23 mouse cellular contexts compared by ENCODE assay signal in the genomic region with DNA sequence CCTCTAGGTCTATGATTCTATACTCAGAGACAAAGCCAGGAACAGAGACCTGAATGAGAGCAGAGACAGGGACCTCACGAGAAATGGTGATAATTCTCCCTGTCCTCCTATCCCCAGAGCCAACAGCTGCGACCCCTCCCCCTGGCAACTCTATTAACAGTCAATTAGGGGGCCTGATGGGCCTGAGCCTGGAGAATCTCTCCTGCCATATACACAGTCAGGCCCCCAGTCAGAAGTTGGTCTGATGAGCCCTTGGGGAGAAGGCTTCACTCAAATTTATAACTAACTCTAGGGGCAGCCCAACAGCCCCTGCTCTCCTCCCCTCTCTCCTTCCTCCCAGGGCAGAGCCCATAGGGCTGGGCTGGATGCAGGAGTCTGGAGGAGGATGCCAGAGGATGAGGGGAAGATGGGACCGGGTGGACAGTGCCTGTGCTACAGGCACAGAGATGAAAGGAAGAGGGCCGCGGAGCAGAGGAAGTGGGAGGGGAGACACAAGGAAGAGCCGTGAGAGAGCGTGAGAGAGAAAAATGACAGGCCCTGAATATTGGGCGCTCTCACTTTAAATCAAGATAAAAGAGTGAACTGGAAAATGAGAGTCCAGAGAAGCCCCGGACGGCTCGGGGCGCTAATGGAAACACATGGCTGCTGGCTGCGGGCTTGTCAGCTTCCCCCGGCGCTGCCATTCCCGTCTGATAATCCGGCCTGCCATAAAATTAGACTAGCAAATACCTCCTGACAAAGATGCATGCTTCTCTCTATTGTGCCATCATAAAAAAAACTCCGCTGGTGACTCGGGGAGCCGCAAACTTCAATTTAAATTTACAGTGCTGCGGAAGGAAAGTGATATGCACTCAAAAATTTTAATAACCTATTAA. TPM values are rescaled to one million over a fixed set of nuclear protein-coding genes. Genes with fewer than 3 reads are reported as not detected.
A peak's percentile ranks its signal among the peaks of the same experiment; 100 is the strongest.
DNase-seq lines count a peak whose midpoint lies in the region; ATAC-seq and TF ChIP-seq lines count a peak whose summit lies in the region.
"Had no signal": no experiment of that assay in that cellular context is flagged by ENCODE, and none has a peak within 500 bp of the region (broad histone marks: within the 10 kb centered on the region; RNA-seq: fewer than 3 reads in every experiment).

No protein-coding gene starts in this region.

- TF ChIP-seq CTCF in hindbrain, postnatal 0 days (IDR thresholded peaks at IDR 0.05; ENCODE audit: low read depth) = no peak

- H3K27ac ChIP-seq in kidney, embryonic 15.5 days = no peak overlapping the region
- peak overlapping the region; percentile 13; the same call in 1 of the 2 replicates for H3K27ac ChIP-seq in hindbrain, embryonic 10.5 days
- H3K27ac ChIP-seq in hindbrain, postnatal 0 days = 0 out of 2 replicates have a peak overlapping the region, but pooled peaks have one; percentile 8
- no peak overlapping the region for H3K27ac ChIP-seq in neural tube, embryonic 12.5 days
- H3K27ac ChIP-seq: embryonic facial prominence, embryonic 13.5 days; liver, embryonic 12.5 days had no signal

- WGBS in kidney, embryonic 15.5 days = 8% methylated on average over 21 of the region's 21 CpGs
- 32% methylated on average over 21 of the region's 21 CpGs for WGBS in hindbrain, embryonic 10.5 days
- 18% methylated on average over 21 of the region's 21 CpGs for WGBS in hindbrain, postnatal 0 days
- 5% methylated on average over 21 of the region's 21 CpGs for WGBS in neural tube, embryonic 12.5 days

- H3K27me3 ChIP-seq in kidney, embryonic 15.5 days = peaks cover 84% of the 10 kb centered on the region
- peaks cover 94% of the 10 kb centered on the region for H3K27me3 ChIP-seq in hindbrain, embryonic 10.5 days (ENCODE audit: insufficient read depth, poor library complexity, severe bottlenecking)
- peaks cover 32% of the 10 kb centered on the region for H3K27me3 ChIP-seq in hindbrain, postnatal 0 days (ENCODE audit: insufficient read depth, low read length)
- peaks cover 38% of the 10 kb centered on the region for H3K27me3 ChIP-seq in neural tube, embryonic 12.5 days (replicated peaks)

- no peak for DNase-seq in kidney, postnatal 4 days
- no peak for DNase-seq in hindbrain, embryonic 10.5 days (ENCODE audit: low spot score)
- peak; percentile 41 for DNase-seq in hindbrain, postnatal 0 days (ENCODE audit: low spot score)
- no peak for DNase-seq in gastrocnemius, postnatal 4 days (ENCODE audit: low spot score in 2 of 2)
- DNase-seq in adrenal gland, adult 8-10 months = no peak
- DNase-seq: cerebellum, postnatal 14 days; gastrocnemius, postnatal 14 days; heart, postnatal 36 days; layer of hippocampus, postnatal 36 days; left cerebral cortex, postnatal 4 days; thymus, postnatal 25 days had no signal

- no peak overlapping the region for H3K9ac ChIP-seq in kidney, embryonic 15.5 days
- no peak overlapping the region for H3K9ac ChIP-seq in hindbrain, postnatal 0 days (replicated peaks; ENCODE audit: low read length)
- no peak overlapping the region for H3K9ac ChIP-seq in neural tube, embryonic 12.5 days
- H3K9ac ChIP-seq: embryonic facial prominence, embryonic 13.5 days; heart, embryonic 12.5 days; liver, embryonic 12.5 days had no signal

- no peak overlapping the region for H3K4me3 ChIP-seq in kidney, embryonic 15.5 days (replicated peaks)
- H3K4me3 ChIP-seq in hindbrain, embryonic 10.5 days = peak overlapping the region; percentile 12; the same call in 1 of the 2 replicates
- H3K4me3 ChIP-seq in hindbrain, postnatal 0 days (ENCODE audit: low read length) = no peak overlapping the region
- no peak overlapping the region for H3K4me3 ChIP-seq in neural tube, embryonic 12.5 days
- H3K4me3 ChIP-seq: embryonic facial prominence, embryonic 13.5 days; heart, embryonic 12.5 days; liver, embryonic 12.5 days had no signal

- no peaks in the 10 kb centered on the region for H3K9me3 ChIP-seq in kidney, embryonic 15.5 days (replicated peaks)
- no peaks in the 10 kb centered on the region for H3K9me3 ChIP-seq in hindbrain, embryonic 10.5 days
- no peaks in the 10 kb centered on the region for H3K9me3 ChIP-seq in hindbrain, postnatal 0 days (ENCODE audit: low read length)
- no peaks in the 10 kb centered on the region for H3K9me3 ChIP-seq in neural tube, embryonic 12.5 days
- H3K9me3 ChIP-seq: embryonic facial prominence, embryonic 13.5 days; heart, embryonic 12.5 days; liver, embryonic 12.5 days had no signal

- ATAC-seq in kidney, embryonic 15.5 days (replicated peaks; ENCODE audit: low FRiP score) = no peak
- no peak for ATAC-seq in hindbrain, postnatal 0 days
- ATAC-seq in neural tube, embryonic 12.5 days (ENCODE audit: low FRiP score, low read depth) = peak; percentile 59
- no peak for ATAC-seq in megakaryocyte-erythroid progenitor cell, adult 5-6 weeks (replicated peaks; ENCODE audit: low FRiP score, low TSS enrichment, poor library complexity, severe bottlenecking)
- ATAC-seq: intestine, postnatal 0 days; liver, embryonic 12.5 days had no signal

- no peaks in the 10 kb centered on the region for H3K36me3 ChIP-seq in kidney, embryonic 15.5 days
- no peaks in the 10 kb centered on the region for H3K36me3 ChIP-seq in hindbrain, embryonic 10.5 days
- no peaks in the 10 kb centered on the region for H3K36me3 ChIP-seq in hindbrain, postnatal 0 days (ENCODE audit: insufficient read depth, low read length)
- H3K36me3 ChIP-seq in neural tube, embryonic 12.5 days = no peaks in the 10 kb centered on the region
- H3K36me3 ChIP-seq: embryonic facial prominence, embryonic 13.5 days; heart, embryonic 12.5 days; liver, embryonic 12.5 days had no signal

- H3K4me1 ChIP-seq in kidney, embryonic 15.5 days = peaks cover 24% of the 10 kb centered on the region
- H3K4me1 ChIP-seq in hindbrain, embryonic 10.5 days (replicated peaks) = peaks cover 40% of the 10 kb centered on the region
- no peaks in the 10 kb centered on the region for H3K4me1 ChIP-seq in hindbrain, postnatal 0 days (ENCODE audit: insufficient read depth, low read length)
- peaks cover 29% of the 10 kb centered on the region for H3K4me1 ChIP-seq in neural tube, embryonic 12.5 days
- H3K4me1 ChIP-seq: liver, embryonic 12.5 days had no signal

- peak overlapping the region; percentile 15; the same call in 1 of the 2 replicates for H3K4me2 ChIP-seq in kidney, embryonic 15.5 days
- H3K4me2 ChIP-seq in hindbrain, postnatal 0 days (ENCODE audit: low read depth, low read length) = 0 out of 2 replicates have a peak overlapping the region, but pooled peaks have one; percentile 8
- H3K4me2 ChIP-seq in neural tube, embryonic 12.5 days (replicated peaks) = no peak overlapping the region; the same call in 1 of the 2 replicates
- H3K4me2 ChIP-seq: embryonic facial prominence, embryonic 13.5 days; heart, embryonic 12.5 days; liver, embryonic 12.5 days had no signal

RNA-seq across cellular contexts. Expression of a gene that starts 57.2 kb away (rescaled TPM):
- polyA plus RNA-seq in kidney, embryonic 15.5 days (2015; fragmentation: Nextera tagmentation; extraction: Ambion mirVana) = 34.6 and 36.9 TPM in 2 replicates
- polyA plus RNA-seq in hindbrain, embryonic 10.5 days (2016; fragmentation: Nextera tagmentation; extraction: Ambion mirVana) = 3.2 and 8.2 TPM in 2 replicates
- 8.1 and 9.0 TPM in 2 replicates for total RNA-seq in hindbrain, postnatal 0 days (2014; rRNA removed)
- polyA plus RNA-seq in hindbrain, postnatal 0 days (2015; fragmentation: Nextera tagmentation; extraction: Ambion mirVana) = 9.6 and 11.2 TPM in 2 replicates
- polyA plus RNA-seq in neural tube, embryonic 12.5 days (2016; fragmentation: Nextera tagmentation; extraction: Ambion mirVana) = 21.9 and 23.3 TPM in 2 replicates
- not detected for total RNA-seq in gastrocnemius, postnatal 4 days (2021)
- not detected for total RNA-seq in adrenal gland, adult 8-10 months (2022)
- not detected in 2 replicates for total RNA-seq in megakaryocyte-erythroid progenitor cell, adult 5-6 weeks (2014; fragmentation: Nextera tagmentation)
- not detected in 2 replicates for total RNA-seq in megakaryocyte-erythroid progenitor cell, adult 5-6 weeks (2017)
- total RNA-seq: gastrocnemius, postnatal 14 days; heart, postnatal 36 days; MEL had no signal
- polyA plus RNA-seq: heart, embryonic 12.5 days; intestine, postnatal 0 days; large intestine, adult 2 months; liver, embryonic 12.5 days; lung, embryonic 16.5 days; spleen, adult 2 months; stomach, embryonic 16.5 days had no signal

Comparison
In these comparisons a context has a peak if more than half of its experiments do, and no peak if none do; other contexts are left out.
1. H3K27ac ChIP-seq: peak in hindbrain, embryonic 10.5 days (single experiment) and hindbrain, postnatal 0 days (single experiment); none in kidney, embryonic 15.5 days (single experiment) and neural tube, embryonic 12.5 days (single experiment).